Mouse (Mus musculus): ENCODE data around the gene Ghr. TPM values are rescaled to one million over a fixed set of nuclear protein-coding genes. Genes with fewer than 3 reads are reported as not detected.

Gene Ghr
- polyA plus RNA-seq, 1 experiment from 2014 or later = 10.7 TPM

DNA sequence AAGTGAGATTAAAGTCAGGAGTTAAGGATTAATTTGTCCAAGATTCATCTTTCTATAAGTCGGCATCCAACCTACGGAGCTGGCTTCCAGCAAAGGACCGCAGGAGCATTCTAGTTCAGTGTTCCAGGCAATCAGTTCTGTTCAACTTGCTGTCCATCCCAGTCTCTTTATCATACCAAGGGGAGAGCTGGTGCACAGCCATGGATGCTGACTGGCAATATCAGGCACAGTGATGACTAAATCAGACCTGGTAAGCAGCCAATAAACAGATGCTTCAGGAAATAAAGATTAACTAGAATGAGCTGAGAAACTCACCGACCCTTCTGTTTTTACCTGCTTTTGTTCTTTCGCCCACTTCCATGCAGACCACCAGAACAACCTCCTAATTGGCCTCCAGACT lies 154.3 kb downstream of the Ghr start:
- H3K4me3 ChIP-seq (replicated peaks; ENCODE audit: low read depth, low read length) = no peak overlapping the region
- H3K27ac ChIP-seq (replicated peaks; ENCODE audit: low read depth, low read length) = no peak overlapping the region
- no peaks in the 10 kb centered on the region for H3K36me3 ChIP-seq (ENCODE audit: control insufficient read depth, insufficient read depth, low read length)
- H3K9ac ChIP-seq (replicated peaks; ENCODE audit: low read length) = no peak overlapping the region
- H3K4me1 ChIP-seq (ENCODE audit: control insufficient read depth, insufficient read depth, low read length) = no peaks in the 10 kb centered on the region
- 92% methylated on average over 5 of the region's 5 CpGs for WGBS
- no peaks in the 10 kb centered on the region for H3K9me3 ChIP-seq (ENCODE audit: control insufficient read depth, low read length)
- no peak for DNase-seq
- ATAC-seq (ENCODE audit: low FRiP score, low TSS enrichment) = no peak
- H3K27me3 ChIP-seq (ENCODE audit: control insufficient read depth, insufficient read depth, low read length) = no peaks in the 10 kb centered on the region
- H3K4me2 ChIP-seq (ENCODE audit: low read length) = no peak overlapping the region

DNA sequence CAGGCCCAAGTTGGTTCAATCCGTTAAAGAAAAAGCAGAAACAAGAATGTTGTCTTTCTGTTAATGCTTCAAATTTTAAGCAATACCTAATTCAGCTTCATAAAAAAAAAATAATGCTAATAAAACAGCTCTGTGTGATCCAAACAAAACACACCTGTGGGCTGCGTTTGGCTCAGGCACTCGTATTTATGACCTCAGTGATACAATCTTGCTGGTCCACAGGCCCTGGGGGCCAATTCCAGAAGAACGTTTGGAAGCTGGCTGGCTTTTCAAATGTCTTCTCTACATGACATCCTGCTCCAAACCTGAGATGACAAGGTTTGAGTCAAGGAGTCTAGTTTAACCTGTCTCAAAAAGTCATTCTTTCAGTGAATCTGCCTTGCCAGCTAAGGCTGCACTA lies 156.9 kb downstream of the Ghr start:
- Histone ChIP-seq H3K36me3 (ENCODE audit: control insufficient read depth, insufficient read depth, low read length) (no peaks in the 10 kb centered on the region), H3K4me3 (replicated peaks; ENCODE audit: low read depth, low read length) (no peak overlapping the region), H3K4me2 (ENCODE audit: low read length) (no peak overlapping the region), H3K9me3 (ENCODE audit: control insufficient read depth, low read length) (no peaks in the 10 kb centered on the region), H3K4me1 (ENCODE audit: control insufficient read depth, insufficient read depth, low read length) (no peaks in the 10 kb centered on the region), H3K27me3 (ENCODE audit: control insufficient read depth, insufficient read depth, low read length) (no peaks in the 10 kb centered on the region), H3K9ac (replicated peaks; ENCODE audit: low read length) (no peak overlapping the region), H3K27ac (replicated peaks; ENCODE audit: low read depth, low read length) (no peak overlapping the region)
- ATAC-seq (ENCODE audit: low FRiP score, low TSS enrichment) (no peak), DNase-seq (no peak)
- WGBS = 71% methylated on average over 4 of the region's 4 CpGs

DNA sequence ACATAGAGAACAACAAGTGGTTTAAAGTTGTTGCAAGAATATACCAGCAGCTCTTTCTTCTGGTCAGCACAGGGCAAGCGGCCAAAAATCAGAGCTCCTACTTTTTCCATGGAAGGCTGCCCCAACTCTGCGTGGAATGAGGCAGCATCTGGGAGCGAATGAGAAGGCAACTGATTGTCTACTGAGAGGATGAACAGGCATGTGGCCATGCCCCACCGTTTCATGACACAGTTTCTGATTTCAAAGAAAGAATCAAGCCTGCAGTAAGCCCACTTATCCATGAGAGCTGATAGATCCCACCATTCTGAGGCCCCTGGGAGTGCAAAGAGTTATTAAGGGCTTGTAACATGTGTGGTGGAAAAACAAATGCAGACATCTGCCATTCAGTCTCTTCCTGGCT lies 160.1 kb downstream of the Ghr start:
- Histone ChIP-seq H3K4me1 (ENCODE audit: control insufficient read depth, insufficient read depth, low read length) (no peaks in the 10 kb centered on the region), H3K9ac (replicated peaks; ENCODE audit: low read length) (no peak overlapping the region), H3K4me3 (replicated peaks; ENCODE audit: low read depth, low read length) (no peak overlapping the region), H3K4me2 (ENCODE audit: low read length) (no peak overlapping the region), H3K27ac (replicated peaks; ENCODE audit: low read depth, low read length) (no peak overlapping the region), H3K9me3 (ENCODE audit: control insufficient read depth, low read length) (no peaks in the 10 kb centered on the region), H3K36me3 (ENCODE audit: control insufficient read depth, insufficient read depth, low read length) (no peaks in the 10 kb centered on the region), H3K27me3 (ENCODE audit: control insufficient read depth, insufficient read depth, low read length) (no peaks in the 10 kb centered on the region)
- ATAC-seq (ENCODE audit: low FRiP score, low TSS enrichment) (no peak), DNase-seq (peak; percentile 7)
- 61% methylated on average over 4 of the region's 4 CpGs for WGBS

DNA sequence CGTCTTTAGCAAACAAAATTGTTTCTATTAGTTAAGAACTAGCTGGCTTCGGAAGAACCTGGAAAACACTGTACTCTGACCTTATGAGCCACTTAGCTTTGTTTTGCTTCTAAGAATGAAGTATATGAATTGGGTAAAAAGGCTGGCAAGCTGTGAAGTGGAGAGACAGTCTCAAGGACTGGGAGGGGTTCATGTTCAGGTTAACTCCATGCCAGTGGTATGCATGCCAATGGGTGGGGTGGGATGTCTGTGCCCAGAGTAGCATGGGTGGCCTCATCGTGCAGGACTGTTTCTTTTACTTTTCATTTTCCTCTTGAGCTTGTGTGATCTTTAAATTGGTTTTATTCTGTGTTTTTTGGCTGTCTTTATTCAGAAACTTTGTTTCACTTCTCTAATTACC lies 165.6 kb downstream of the Ghr start:
- DNase-seq = no peak
- H3K36me3 ChIP-seq (ENCODE audit: control insufficient read depth, insufficient read depth, low read length) = no peaks in the 10 kb centered on the region
- H3K9ac ChIP-seq (replicated peaks; ENCODE audit: low read length) = no peak overlapping the region
- H3K27ac ChIP-seq (replicated peaks; ENCODE audit: low read depth, low read length) = no peak overlapping the region
- 90% methylated on average over 3 of the region's 3 CpGs for WGBS
- no peaks in the 10 kb centered on the region for H3K9me3 ChIP-seq (ENCODE audit: control insufficient read depth, low read length)
- H3K4me2 ChIP-seq (ENCODE audit: low read length) = no peak overlapping the region
- no peak overlapping the region for H3K4me3 ChIP-seq (replicated peaks; ENCODE audit: low read depth, low read length)
- H3K4me1 ChIP-seq (ENCODE audit: control insufficient read depth, insufficient read depth, low read length) = no peaks in the 10 kb centered on the region
- H3K27me3 ChIP-seq (ENCODE audit: control insufficient read depth, insufficient read depth, low read length) = no peaks in the 10 kb centered on the region
- no peak for ATAC-seq (ENCODE audit: low FRiP score, low TSS enrichment)

DNA sequence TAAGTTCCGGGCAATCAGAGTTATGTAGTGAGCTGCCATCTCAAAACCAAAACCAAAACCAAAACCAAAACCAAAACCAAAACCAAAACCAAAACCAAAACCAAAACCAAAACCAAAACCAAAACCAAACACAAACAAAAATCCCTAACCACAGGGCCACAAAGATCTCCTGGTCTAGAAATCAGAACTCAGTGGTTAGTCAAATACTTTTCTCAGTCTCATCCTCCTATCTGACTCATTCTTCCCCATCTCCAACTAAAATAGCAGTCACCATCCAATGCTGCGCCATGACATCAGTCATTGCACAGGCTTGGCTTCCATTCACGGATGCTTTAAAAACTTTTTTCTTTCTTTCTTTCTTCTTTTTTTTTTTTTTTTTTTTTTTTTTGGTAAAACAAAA lies 170.2 kb downstream of the Ghr start:
- H3K4me1 ChIP-seq (ENCODE audit: control insufficient read depth, insufficient read depth, low read length) = no peaks in the 10 kb centered on the region
- H3K9ac ChIP-seq (replicated peaks; ENCODE audit: low read length) = no peak overlapping the region
- WGBS = 95% methylated on average over 3 of the region's 3 CpGs
- no peaks in the 10 kb centered on the region for H3K27me3 ChIP-seq (ENCODE audit: control insufficient read depth, insufficient read depth, low read length)
- no peak for DNase-seq
- H3K27ac ChIP-seq (replicated peaks; ENCODE audit: low read depth, low read length) = no peak overlapping the region
- H3K9me3 ChIP-seq (ENCODE audit: control insufficient read depth, low read length) = no peaks in the 10 kb centered on the region
- no peak overlapping the region for H3K4me3 ChIP-seq (replicated peaks; ENCODE audit: low read depth, low read length)
- H3K4me2 ChIP-seq (ENCODE audit: low read length) = no peak overlapping the region
- ATAC-seq (ENCODE audit: low FRiP score, low TSS enrichment) = no peak
- H3K36me3 ChIP-seq (ENCODE audit: control insufficient read depth, insufficient read depth, low read length) = no peaks in the 10 kb centered on the region

DNA sequence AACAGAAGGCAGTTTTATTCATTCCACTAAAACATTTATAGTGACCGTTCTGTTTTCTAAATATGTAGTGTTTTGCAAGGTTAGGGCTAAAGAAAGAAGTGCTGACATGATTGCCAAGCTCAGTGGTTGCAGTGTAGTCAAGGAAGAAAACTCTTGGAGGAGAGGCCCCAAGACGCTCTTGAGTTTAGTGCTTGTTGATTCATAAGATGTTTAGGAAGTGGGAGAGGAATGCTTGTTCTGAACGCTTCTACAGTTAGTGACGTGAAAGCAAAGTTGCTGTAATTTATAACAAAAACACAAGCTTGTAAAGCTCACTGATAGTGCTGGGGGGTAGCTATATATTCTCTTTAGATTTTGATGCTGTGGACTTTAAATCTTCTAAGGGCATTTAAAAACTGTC lies 174.8 kb downstream of the Ghr start:
- Histone ChIP-seq H3K36me3 (ENCODE audit: control insufficient read depth, insufficient read depth, low read length) (no peaks in the 10 kb centered on the region), H3K9ac (replicated peaks; ENCODE audit: low read length) (no peak overlapping the region), H3K4me1 (ENCODE audit: control insufficient read depth, insufficient read depth, low read length) (no peaks in the 10 kb centered on the region), H3K9me3 (ENCODE audit: control insufficient read depth, low read length) (no peaks in the 10 kb centered on the region), H3K4me3 (replicated peaks; ENCODE audit: low read depth, low read length) (no peak overlapping the region), H3K4me2 (ENCODE audit: low read length) (no peak overlapping the region), H3K27me3 (ENCODE audit: control insufficient read depth, insufficient read depth, low read length) (no peaks in the 10 kb centered on the region), H3K27ac (replicated peaks; ENCODE audit: low read depth, low read length) (no peak overlapping the region)
- DNase-seq (no peak), ATAC-seq (ENCODE audit: low FRiP score, low TSS enrichment) (no peak)
- WGBS = 91% methylated on average over 4 of the region's 4 CpGs

DNA sequence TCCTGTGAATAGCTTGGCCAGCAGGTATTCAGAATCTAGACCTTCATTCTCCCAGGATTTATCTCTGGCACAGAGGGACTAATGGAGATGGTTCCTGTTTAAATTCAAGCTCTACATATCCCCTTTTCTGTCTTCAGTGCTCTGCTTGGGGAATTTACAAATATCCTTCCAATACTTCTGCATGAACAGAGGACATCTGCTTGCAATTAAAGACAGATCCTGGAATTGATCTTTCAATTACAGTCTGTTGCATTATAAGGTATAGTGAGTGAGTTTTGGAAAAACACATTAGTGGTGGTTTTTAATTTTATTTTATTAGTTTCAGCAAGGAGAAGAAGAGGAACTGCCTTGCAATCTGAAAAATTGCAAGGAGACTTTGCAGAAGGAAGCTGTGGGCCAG lies 184.1 kb downstream of the Ghr start:
- no peak for ATAC-seq (ENCODE audit: low FRiP score, low TSS enrichment)
- no peak for DNase-seq
- no peak overlapping the region for H3K27ac ChIP-seq (replicated peaks; ENCODE audit: low read depth, low read length)
- H3K4me2 ChIP-seq (ENCODE audit: low read length) = no peak overlapping the region
- no peaks in the 10 kb centered on the region for H3K36me3 ChIP-seq (ENCODE audit: control insufficient read depth, insufficient read depth, low read length)
- H3K4me3 ChIP-seq (replicated peaks; ENCODE audit: low read depth, low read length) = no peak overlapping the region
- H3K9me3 ChIP-seq (ENCODE audit: control insufficient read depth, low read length) = no peaks in the 10 kb centered on the region
- no peaks in the 10 kb centered on the region for H3K27me3 ChIP-seq (ENCODE audit: control insufficient read depth, insufficient read depth, low read length)
- no peak overlapping the region for H3K9ac ChIP-seq (replicated peaks; ENCODE audit: low read length)
- H3K4me1 ChIP-seq (ENCODE audit: control insufficient read depth, insufficient read depth, low read length) = no peaks in the 10 kb centered on the region

DNA sequence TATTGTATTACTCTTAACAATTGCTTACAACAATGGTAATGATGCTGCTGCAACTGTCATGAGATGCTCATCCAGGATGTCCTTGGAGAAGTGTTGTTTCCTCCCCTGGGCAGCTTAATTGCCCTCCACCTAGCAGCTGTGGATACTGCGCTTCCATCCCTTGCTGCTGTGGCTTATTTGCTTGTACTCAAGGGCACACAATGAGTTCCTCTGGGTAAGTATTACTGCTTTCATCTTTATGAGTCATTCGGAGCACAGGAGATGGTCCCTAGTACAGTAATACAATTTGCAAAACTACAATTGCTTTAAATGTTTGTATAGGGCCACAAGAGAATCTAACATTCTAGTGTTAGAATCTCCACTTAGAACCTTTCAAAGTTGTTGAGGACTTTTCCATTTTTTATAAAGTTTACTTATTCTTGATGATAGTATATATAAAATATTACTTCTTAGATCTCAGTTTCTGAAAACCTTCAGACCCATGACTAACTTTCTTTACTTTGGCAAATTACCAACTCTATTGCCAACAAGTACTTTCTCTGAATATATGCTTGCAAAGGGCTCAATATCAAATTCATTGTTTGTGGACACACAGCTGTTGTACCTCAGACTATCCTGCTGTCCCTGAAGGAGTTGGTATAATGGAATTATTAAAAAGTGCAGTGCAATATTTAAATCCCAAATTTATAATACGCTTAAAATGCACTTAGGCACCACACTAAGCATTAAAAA lies 185.8 kb downstream of the Ghr start:
- WGBS = 88% methylated on average over 3 of the region's 3 CpGs
- H3K9ac ChIP-seq (replicated peaks; ENCODE audit: low read length) = no peak overlapping the region
- no peaks in the 10 kb centered on the region for H3K36me3 ChIP-seq (ENCODE audit: control insufficient read depth, insufficient read depth, low read length)
- no peak overlapping the region for H3K27ac ChIP-seq (replicated peaks; ENCODE audit: low read depth, low read length)
- H3K9me3 ChIP-seq (ENCODE audit: control insufficient read depth, low read length) = no peaks in the 10 kb centered on the region
- ATAC-seq (ENCODE audit: low FRiP score, low TSS enrichment) = no peak
- no peak overlapping the region for H3K4me2 ChIP-seq (ENCODE audit: low read length)
- no peak for DNase-seq
- H3K27me3 ChIP-seq (ENCODE audit: control insufficient read depth, insufficient read depth, low read length) = no peaks in the 10 kb centered on the region
- H3K4me1 ChIP-seq (ENCODE audit: control insufficient read depth, insufficient read depth, low read length) = no peaks in the 10 kb centered on the region
- H3K4me3 ChIP-seq (replicated peaks; ENCODE audit: low read depth, low read length) = no peak overlapping the region

DNA sequence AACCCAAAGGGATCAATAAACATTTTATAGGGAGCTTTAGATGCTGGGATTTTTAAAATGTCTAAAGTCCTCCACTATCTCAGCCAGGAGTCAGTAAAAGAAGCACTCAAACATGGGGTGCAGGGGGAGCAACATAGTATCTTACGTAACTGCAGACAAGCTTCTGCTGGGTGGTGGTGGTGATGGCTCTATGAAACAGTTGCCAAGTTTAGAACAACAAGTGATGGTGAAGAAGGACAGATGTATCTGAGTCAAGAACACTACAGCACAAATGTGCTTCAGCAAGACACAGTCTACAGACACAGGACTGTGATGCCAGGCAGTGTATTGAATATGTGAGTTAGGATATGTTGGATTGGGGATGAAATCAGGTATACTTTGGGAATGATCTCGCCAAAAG lies 187.1 kb downstream of the Ghr start:
- H3K36me3 ChIP-seq (ENCODE audit: control insufficient read depth, insufficient read depth, low read length) = no peaks in the 10 kb centered on the region
- ATAC-seq (ENCODE audit: low FRiP score, low TSS enrichment) = no peak
- H3K4me3 ChIP-seq (replicated peaks; ENCODE audit: low read depth, low read length) = no peak overlapping the region
- WGBS = 92% methylated on average over 2 of the region's 2 CpGs
- H3K27ac ChIP-seq (replicated peaks; ENCODE audit: low read depth, low read length) = no peak overlapping the region
- DNase-seq = no peak
- no peaks in the 10 kb centered on the region for H3K9me3 ChIP-seq (ENCODE audit: control insufficient read depth, low read length)
- H3K4me1 ChIP-seq (ENCODE audit: control insufficient read depth, insufficient read depth, low read length) = no peaks in the 10 kb centered on the region
- no peak overlapping the region for H3K9ac ChIP-seq (replicated peaks; ENCODE audit: low read length)
- no peak overlapping the region for H3K4me2 ChIP-seq (ENCODE audit: low read length)
- H3K27me3 ChIP-seq (ENCODE audit: control insufficient read depth, insufficient read depth, low read length) = no peaks in the 10 kb centered on the region

Data from midbrain, embryonic 14.5 days (tissue).